Mouse (Mus musculus) heart, postnatal 0 days (tissue): Measurements from ENCODE around the gene Prkag2. TPM values are rescaled to one million over a fixed set of nuclear protein-coding genes. Genes with fewer than 3 reads are reported as not detected.
"Not testable (repeated sequence)": the region's sequence is repeated elsewhere in the genome, so short reads cannot be mapped to it uniquely, and the experiment has no call there.

Source experiments
- ATAC-seq: fragments of 200-750 bp; cut with Nextera tagmentation; 2 replicates; pipeline ENCODE4 v1.8.0; 2017; ENCODE audit warnings: low read depth, moderate number of reproducible peaks, moderate library complexity; ENCODE audit not compliant: insufficient read depth
- DNase-seq: peaks from one replicate; pipeline ENCODE4 v3.0.0-alpha.2; 2016; ENCODE audit warnings: low spot score
- H3K27ac ChIP-seq: fragments of 300-500 bp; sonication (generic); 2 replicates; pipeline ENCODE4 v1.5.1; 2014; ENCODE audit warnings: low read depth, mild to moderate bottlenecking
- H3K27me3 ChIP-seq: fragments of 300-500 bp; sonication (generic); 2 replicates; pipeline ENCODE4 v1.6.1; 2014; ENCODE audit warnings: low read length, mixed read lengths; ENCODE audit not compliant: control insufficient read depth, insufficient read depth
- H3K36me3 ChIP-seq: fragments of 300-500 bp; sonication (generic); replicated peaks from 2 replicates; pipeline ENCODE4 v1.6.1; 2014; ENCODE audit warnings: low read length, mixed read lengths; ENCODE audit not compliant: control insufficient read depth, insufficient read depth
- H3K4me1 ChIP-seq: fragments of 300-500 bp; sonication (generic); 2 replicates; pipeline ENCODE4 v1.6.1; 2014; ENCODE audit warnings: antibody characterized with exemption; ENCODE audit not compliant: control insufficient read depth, insufficient read depth
- H3K4me2 ChIP-seq: fragments of 300-500 bp; sonication (generic); 2 replicates; pipeline ENCODE4 v1.6.1; 2014; ENCODE audit warnings: low read depth, mild to moderate bottlenecking, low read length, moderate library complexity
- H3K4me3 ChIP-seq: fragments of 300-500 bp; sonication (generic); 2 replicates; pipeline ENCODE4 v1.5.1; 2014; ENCODE audit warnings: low read depth, low read length
- H3K9ac ChIP-seq: fragments of 300-500 bp; sonication (generic); replicated peaks from 2 replicates; pipeline ENCODE4 v1.6.1; 2014; ENCODE audit warnings: low read depth, low read length, mixed read lengths
- H3K9me3 ChIP-seq: fragments of 300-500 bp; sonication (generic); replicated peaks from 2 replicates; pipeline ENCODE4 v1.6.1; 2016; ENCODE audit warnings: low read length; ENCODE audit not compliant: control insufficient read depth
- CTCF ChIP-seq: IDR thresholded peaks from 2 replicates; pipeline ENCODE4 v1.5.1; 2016; ENCODE audit warnings: antibody characterized with exemption, control low read depth, low read depth
- EP300 ChIP-seq: IDR thresholded peaks from 2 replicates; pipeline ENCODE4 v1.6.1; 2016; ENCODE audit warnings: antibody characterized with exemption, low read depth
- WGBS: fragments of 180-500 bp; shearing (Covaris S2); extraction: QIAGEN DNeasy Blood & Tissue Kit; methylation state at CpG from one replicate; pipeline ENCODE4 v1.1.7; 2014; 5-methylcytosine and 5-hydroxymethylcytosine counted together
- polyA plus RNA-seq: library from polyadenylated mRNA; unstranded; fragments of >200 nt; fragmentation: Nextera tagmentation; extraction: Ambion mirVana; gene quantifications from 2 replicates; pipeline ENCODE4 v1.2.1, GENCODE M21; 2015
- total RNA-seq: library from RNA; depleted of rRNA; stranded (reverse); fragments of >200 nt; gene quantifications from 2 replicates; pipeline ENCODE4 v1.2.3, GENCODE M21; 2014; ENCODE audit warnings: low replicate concordance

The Prkag2 gene
- total and polyA plus RNA-seq, 2 experiments from 2014 or later, result 62.9 to 121 TPM

DNA sequence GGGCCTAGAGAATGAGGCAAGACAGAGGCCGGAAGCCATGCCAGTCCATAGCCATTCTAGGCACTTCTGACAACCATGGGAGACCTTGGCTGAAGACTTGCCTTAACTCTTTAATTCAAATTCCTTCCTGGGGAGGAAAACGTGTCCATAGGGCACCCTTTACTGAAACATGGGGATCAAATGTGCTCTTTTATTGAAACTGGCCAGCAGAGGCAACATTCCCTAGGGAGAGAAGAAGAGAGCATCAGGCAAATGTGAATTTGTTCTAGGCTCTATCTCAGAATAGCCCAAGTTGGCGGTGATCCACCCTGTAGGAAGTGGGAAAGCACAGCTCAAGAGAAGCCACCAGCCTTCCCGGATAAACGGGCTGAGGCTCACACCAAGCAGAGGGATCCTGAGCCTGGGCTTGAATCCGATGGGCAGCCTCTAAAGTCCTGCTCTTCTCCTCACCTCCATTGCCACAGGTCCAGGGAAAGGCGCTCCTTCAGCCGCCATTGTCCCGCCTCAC, 19.9 kb downstream of the Prkag2 start:
- no peak overlapping the region for H3K4me3 ChIP-seq
- TF ChIP-seq EP300, result no peak
- no peaks in the 10 kb centered on the region for H3K9me3 ChIP-seq
- no peak overlapping the region for H3K27ac ChIP-seq
- ATAC-seq (no peak), DNase-seq (no peak)
- no peak overlapping the region for H3K9ac ChIP-seq
- no peak overlapping the region for H3K4me2 ChIP-seq
- H3K36me3 ChIP-seq, result no peaks in the 10 kb centered on the region
- peaks cover 17% of the 10 kb centered on the region for H3K4me1 ChIP-seq
- 85% methylated on average over 9 of the region's 9 CpGs for WGBS
- no peaks in the 10 kb centered on the region for H3K27me3 ChIP-seq

DNA sequence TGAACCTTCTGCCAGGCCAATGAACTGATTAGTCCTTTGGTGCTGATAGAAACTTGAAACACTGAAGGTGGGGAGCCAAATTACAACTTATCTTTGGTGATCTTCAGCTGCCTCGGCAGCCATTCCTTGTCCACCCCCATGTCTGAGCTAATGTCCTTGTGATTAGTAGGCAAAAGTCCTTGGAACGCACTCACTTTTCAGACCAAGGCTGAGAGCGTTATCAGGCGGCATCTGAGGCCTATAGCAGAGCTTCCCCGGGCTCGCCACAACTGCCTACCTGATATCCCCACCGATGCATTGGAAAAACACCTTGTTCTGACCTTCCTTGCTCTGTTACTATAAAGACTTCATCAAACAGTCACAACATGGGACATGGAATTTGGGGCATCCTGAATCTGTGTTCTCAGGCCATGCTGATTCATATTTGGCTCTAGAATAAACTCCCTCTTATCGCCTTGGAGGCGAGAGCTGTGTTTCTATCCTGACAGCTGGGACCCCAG, 20.6 kb downstream of the Prkag2 start:
- Histone ChIP-seq H3K9me3 (no peaks in the 10 kb centered on the region), H3K4me1 (peaks cover 12% of the 10 kb centered on the region), H3K4me2 (no peak overlapping the region), H3K27me3 (no peaks in the 10 kb centered on the region), H3K9ac (no peak overlapping the region; the same call in 1 of the 2 replicates), H3K36me3 (no peaks in the 10 kb centered on the region), H3K4me3 (no peak overlapping the region), H3K27ac (no peak overlapping the region)
- WGBS, result 67% methylated on average over 9 of the region's 9 CpGs
- no peak for TF ChIP-seq CTCF
- no peak for TF ChIP-seq EP300
- no peak for ATAC-seq
- no peak for DNase-seq

DNA sequence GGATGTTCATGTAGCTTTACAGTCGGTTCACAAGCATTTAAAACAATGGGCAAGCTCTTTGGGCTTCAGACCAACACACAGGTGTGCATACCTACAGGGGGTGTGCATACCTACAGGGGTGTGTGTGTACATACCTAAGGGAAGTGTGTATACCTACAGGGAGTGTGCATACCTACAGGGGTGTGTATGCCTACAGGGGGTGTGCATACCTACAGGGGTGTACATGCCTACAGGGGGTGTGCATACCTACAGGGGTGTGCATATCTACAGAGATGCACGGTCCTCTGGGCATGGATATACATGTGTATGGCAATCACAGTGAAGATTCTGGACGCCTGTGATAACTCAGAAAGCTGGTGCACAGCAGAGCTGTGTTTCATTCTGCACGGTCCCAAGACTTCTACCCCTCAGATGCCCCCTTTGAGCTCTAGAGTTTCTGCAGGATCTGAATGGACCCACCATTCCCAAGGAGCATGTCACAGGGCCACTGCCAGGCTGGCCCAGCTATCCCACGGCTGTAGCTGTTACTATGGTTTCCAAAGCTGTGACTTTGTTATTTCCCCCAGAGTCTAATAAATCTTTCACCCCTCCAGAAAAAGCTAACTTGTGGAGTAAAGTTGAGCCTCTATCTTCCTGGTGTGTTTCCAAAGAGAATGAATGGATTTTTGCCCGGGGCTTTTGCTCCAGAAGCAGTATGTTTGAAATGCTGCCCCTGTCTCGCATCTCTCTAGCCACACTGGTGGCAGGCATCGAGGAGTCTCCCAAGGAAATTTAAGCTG, 22.4 kb downstream of the Prkag2 start:
- no peak overlapping the region for H3K9ac ChIP-seq
- H3K9me3 ChIP-seq, result no peaks in the 10 kb centered on the region
- H3K27ac ChIP-seq, result no peak overlapping the region
- no peak overlapping the region for H3K4me3 ChIP-seq
- H3K36me3 ChIP-seq, result no peaks in the 10 kb centered on the region
- WGBS, result 73% methylated on average over 8 of the region's 8 CpGs
- DNase-seq, result no peak
- no peak for ATAC-seq
- H3K4me2 ChIP-seq, result no peak overlapping the region
- peaks cover 12% of the 10 kb centered on the region for H3K4me1 ChIP-seq
- no peak for TF ChIP-seq CTCF
- no peaks in the 10 kb centered on the region for H3K27me3 ChIP-seq

DNA sequence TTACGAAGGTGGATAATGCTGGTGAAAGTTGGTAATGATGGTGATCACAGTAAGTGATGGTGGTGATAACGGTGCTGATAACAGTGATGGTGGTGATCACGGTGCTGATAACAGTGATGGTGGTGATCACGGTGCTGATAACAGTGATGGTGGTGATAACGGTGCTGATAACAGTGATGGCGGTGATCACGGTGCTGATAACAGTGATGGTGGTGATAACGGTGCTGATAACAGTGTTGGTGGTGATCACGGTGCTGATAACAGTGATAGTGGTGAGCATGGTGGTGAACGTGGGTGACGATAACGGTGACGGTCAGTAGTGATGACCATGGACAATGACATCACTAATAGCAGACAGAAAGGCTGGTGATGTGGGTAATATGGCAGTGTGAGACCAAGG, 23.2 kb downstream of the Prkag2 start:
- not testable (repeated sequence) for H3K4me2 ChIP-seq, H3K27me3 ChIP-seq, H3K9ac ChIP-seq, ATAC-seq, H3K27ac ChIP-seq, H3K36me3 ChIP-seq, DNase-seq, H3K9me3 ChIP-seq, H3K4me3 ChIP-seq
- 92% methylated on average over 13 of the region's 13 CpGs for WGBS
- peaks cover 12% of the 10 kb centered on the region for H3K4me1 ChIP-seq

DNA sequence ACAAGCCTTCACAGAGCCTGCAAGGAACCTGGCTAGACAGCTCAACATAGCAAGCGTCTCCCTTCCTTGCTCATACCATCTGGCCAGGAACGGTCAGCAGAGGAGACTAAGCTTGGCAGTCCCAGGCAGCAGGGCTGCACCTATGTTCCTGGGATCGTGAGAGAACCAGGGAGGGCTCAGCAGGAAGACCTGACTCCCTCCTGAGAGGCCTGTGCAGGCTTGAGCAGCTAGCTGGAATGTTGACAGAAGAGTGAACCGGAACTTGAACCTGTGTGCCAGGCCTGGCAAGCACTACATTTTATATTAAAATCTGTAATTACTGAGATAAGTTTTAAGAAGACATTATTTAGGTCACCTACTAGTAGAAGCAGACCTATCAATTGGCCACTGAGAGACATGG, 24.8 kb downstream of the Prkag2 start:
- H3K4me2 ChIP-seq, result no peak overlapping the region
- no peak for ATAC-seq
- H3K9me3 ChIP-seq, result no peaks in the 10 kb centered on the region
- H3K4me3 ChIP-seq, result no peak overlapping the region
- DNase-seq, result no peak
- H3K4me1 ChIP-seq, result peaks cover 12% of the 10 kb centered on the region
- H3K9ac ChIP-seq, result no peak overlapping the region
- 86% methylated on average over 4 of the region's 4 CpGs for WGBS
- no peaks in the 10 kb centered on the region for H3K27me3 ChIP-seq
- TF ChIP-seq EP300 (no peak), CTCF (no peak)
- H3K27ac ChIP-seq, result no peak overlapping the region
- H3K36me3 ChIP-seq, result no peaks in the 10 kb centered on the region

DNA sequence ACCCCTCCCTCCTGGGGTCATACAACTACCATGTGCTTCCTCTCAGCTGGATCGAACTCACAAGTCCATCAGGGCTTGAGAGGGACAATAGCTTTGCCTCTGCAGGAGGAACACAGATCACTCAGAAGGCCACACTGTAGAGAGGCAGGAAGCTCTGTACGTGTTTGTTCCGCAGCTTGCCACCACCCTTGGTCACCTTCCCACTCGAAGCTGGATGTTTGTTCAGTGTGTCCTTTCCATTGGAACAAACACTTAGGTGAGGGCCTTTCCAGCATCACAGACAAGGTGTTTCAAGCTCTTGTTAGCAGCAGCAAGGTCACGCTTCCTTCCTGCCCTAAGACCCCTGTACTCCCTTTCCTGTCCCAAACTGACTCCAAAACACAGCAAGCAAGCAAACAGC, 30.6 kb downstream of the Prkag2 start:
- no peak overlapping the region for H3K4me3 ChIP-seq
- H3K4me1 ChIP-seq, result peaks cover 16% of the 10 kb centered on the region
- 58% methylated on average over 5 of the region's 5 CpGs for WGBS
- H3K27ac ChIP-seq, result no peak overlapping the region
- no peaks in the 10 kb centered on the region for H3K27me3 ChIP-seq
- DNase-seq (no peak), ATAC-seq (no peak)
- H3K4me2 ChIP-seq, result no peak overlapping the region
- no peak overlapping the region for H3K9ac ChIP-seq
- no peaks in the 10 kb centered on the region for H3K9me3 ChIP-seq
- TF ChIP-seq EP300, result no peak
- TF ChIP-seq CTCF, result no peak
- no peaks in the 10 kb centered on the region for H3K36me3 ChIP-seq
